Mouse (Mus musculus) forebrain, embryonic 13.5 days (tissue): ENCODE measurements around the gene Tirap. TPM values are rescaled to one million over a fixed set of nuclear protein-coding genes. Genes with fewer than 3 reads are reported as not detected.
"Not testable (repeated sequence)": the region's sequence is repeated elsewhere in the genome, so short reads cannot be mapped to it uniquely, and the experiment has no call there.

ENCODE experiments used
- ATAC-seq: fragments of 200-750 bp; cut with Nextera tagmentation; 2 replicates; pipeline ENCODE4 v1.8.0; 2017
- H3K27ac ChIP-seq: fragments of 300-500 bp; sonication (generic); 2 replicates; pipeline ENCODE4 v1.5.1; 2015; ENCODE audit warnings: inconsistent platforms, mild to moderate bottlenecking, moderate library complexity
- H3K27me3 ChIP-seq: fragments of 300-500 bp; sonication (generic); 2 replicates; pipeline ENCODE4 v1.6.1; 2015; ENCODE audit warnings: mild to moderate bottlenecking, inconsistent platforms
- H3K36me3 ChIP-seq: fragments of 300-500 bp; sonication (generic); 2 replicates; pipeline ENCODE4 v1.6.1; 2015; ENCODE audit warnings: mild to moderate bottlenecking, inconsistent platforms; ENCODE audit not compliant: poor library complexity, severe bottlenecking
- H3K4me1 ChIP-seq: fragments of 300-500 bp; sonication (generic); 2 replicates; pipeline ENCODE4 v1.6.1; 2015; ENCODE audit warnings: inconsistent platforms
- H3K4me2 ChIP-seq: fragments of 300-500 bp; sonication (generic); 2 replicates; pipeline ENCODE4 v1.6.1; 2015; ENCODE audit warnings: inconsistent platforms, mild to moderate bottlenecking, moderate library complexity
- H3K4me3 ChIP-seq: fragments of 300-500 bp; sonication (generic); 2 replicates; pipeline ENCODE4 v1.5.1; 2015; ENCODE audit warnings: mild to moderate bottlenecking, inconsistent platforms
- H3K9ac ChIP-seq: fragments of 300-500 bp; sonication (generic); 2 replicates; pipeline ENCODE4 v1.6.1; 2015; ENCODE audit warnings: mild to moderate bottlenecking, inconsistent platforms
- H3K9me3 ChIP-seq: fragments of 300-500 bp; sonication (generic); replicated peaks from 2 replicates; pipeline ENCODE4 v1.6.1; 2016; ENCODE audit warnings: inconsistent platforms
- WGBS: fragments of 180-500 bp; shearing (Covaris S2); methylation state at CpG from one replicate; pipeline ENCODE4 v1.1.7; 2015; 5-methylcytosine and 5-hydroxymethylcytosine counted together
- polyA plus RNA-seq: library from polyadenylated mRNA; unstranded; fragments of >200 nt; fragmentation: Nextera tagmentation; extraction: Ambion mirVana; gene quantifications from 2 replicates; pipeline ENCODE4 v1.2.1, GENCODE M21; 2015

Tirap gene
- polyA plus RNA-seq, 1 experiment from 2014 or later: 6.1 TPM

GRCm38 (mm10) chr9:35161721-35162120, 38.4 kb downstream of the Tirap start:
- no peak for ATAC-seq
- H3K4me2 ChIP-seq: no peak overlapping the region
- peaks cover 5% of the 10 kb centered on the region for H3K4me1 ChIP-seq
- peaks cover 5% of the 10 kb centered on the region; the same call in 1 of the 2 replicates for H3K36me3 ChIP-seq
- no peak overlapping the region for H3K4me3 ChIP-seq
- H3K27ac ChIP-seq: no peak overlapping the region
- WGBS: 89% methylated on average over 7 of the region's 7 CpGs
- no peak overlapping the region for H3K9ac ChIP-seq
- H3K27me3 ChIP-seq: no peaks in the 10 kb centered on the region
- no peaks in the 10 kb centered on the region for H3K9me3 ChIP-seq

- no peak overlapping the region for H3K4me3 ChIP-seq
- no peaks in the 10 kb centered on the region for H3K9me3 ChIP-seq
- H3K4me1 ChIP-seq: no peaks in the 10 kb centered on the region
- H3K4me2 ChIP-seq: no peak overlapping the region
- ATAC-seq: no peak
- H3K36me3 ChIP-seq: peaks cover 14% of the 10 kb centered on the region; the same call in 1 of the 2 replicates
- no peaks in the 10 kb centered on the region for H3K27me3 ChIP-seq
- no peak overlapping the region for H3K9ac ChIP-seq
- 73% methylated on average over 2 of the region's 2 CpGs for WGBS
- no peak overlapping the region for H3K27ac ChIP-seq
These were observed 39.4 kb downstream of the Tirap start for GRCm38 (mm10) chr9:35160662-35161061.

GRCm38 (mm10) chr9:35158477-35158876, 41.6 kb downstream of the Tirap start:
- Histone ChIP-seq H3K9ac (no peak overlapping the region), H3K9me3 (no peaks in the 10 kb centered on the region), H3K4me3 (no peak overlapping the region), H3K27ac (no peak overlapping the region), H3K27me3 (no peaks in the 10 kb centered on the region), H3K36me3 (peaks cover 11% of the 10 kb centered on the region; the same call in 1 of the 2 replicates), H3K4me2 (no peak overlapping the region), H3K4me1 (no peaks in the 10 kb centered on the region)
- ATAC-seq: no peak
- WGBS: 87% methylated on average over 3 of the region's 3 CpGs

- WGBS: 92% methylated on average over 4 of the region's 4 CpGs
- Histone ChIP-seq H3K36me3 (peaks cover 11% of the 10 kb centered on the region; the same call in 1 of the 2 replicates), H3K27ac (no peak overlapping the region), H3K4me2 (no peak overlapping the region), H3K4me3 (no peak overlapping the region), H3K27me3 (no peaks in the 10 kb centered on the region), H3K9me3 (no peaks in the 10 kb centered on the region), H3K9ac (no peak overlapping the region), H3K4me1 (no peaks in the 10 kb centered on the region)
- ATAC-seq: no peak
These were observed 43.2 kb downstream of the Tirap start for GRCm38 (mm10) chr9:35156862-35157261.

- H3K9me3 ChIP-seq: no peaks in the 10 kb centered on the region
- H3K27me3 ChIP-seq: no peaks in the 10 kb centered on the region
- no peak for ATAC-seq
- H3K4me2 ChIP-seq: no peak overlapping the region
- H3K4me1 ChIP-seq: no peaks in the 10 kb centered on the region
- peaks cover 11% of the 10 kb centered on the region; the same call in 1 of the 2 replicates for H3K36me3 ChIP-seq
- 94% methylated on average over 5 of the region's 5 CpGs for WGBS
- H3K27ac ChIP-seq: no peak overlapping the region
- H3K9ac ChIP-seq: no peak overlapping the region
- H3K4me3 ChIP-seq: no peak overlapping the region
These were observed 43.9 kb downstream of the Tirap start for GRCm38 (mm10) chr9:35156002-35156710.

GRCm38 (mm10) chr9:35152923-35153322, 47.2 kb downstream of the Tirap start:
- H3K36me3 ChIP-seq: peaks cover 11% of the 10 kb centered on the region; the same call in 1 of the 2 replicates
- no peak overlapping the region for H3K4me2 ChIP-seq
- no peak overlapping the region for H3K27ac ChIP-seq
- no peak overlapping the region for H3K9ac ChIP-seq
- no peaks in the 10 kb centered on the region for H3K9me3 ChIP-seq
- WGBS: 95% methylated on average over 1 of the region's 1 CpGs
- H3K4me3 ChIP-seq: no peak overlapping the region
- no peak for ATAC-seq
- no peaks in the 10 kb centered on the region for H3K4me1 ChIP-seq
- no peaks in the 10 kb centered on the region for H3K27me3 ChIP-seq

GRCm38 (mm10) chr9:35148822-35149221, 51.3 kb downstream of the Tirap start:
- ATAC-seq: not testable (repeated sequence)

GRCm38 (mm10) chr9:35147261-35147660, 52.8 kb downstream of the Tirap start:
- not testable (repeated sequence) for H3K4me2 ChIP-seq, H3K9me3 ChIP-seq, H3K4me3 ChIP-seq, H3K9ac ChIP-seq, ATAC-seq, H3K27ac ChIP-seq, H3K4me1 ChIP-seq, H3K36me3 ChIP-seq, H3K27me3 ChIP-seq
- WGBS: 96% methylated on average over 14 of the region's 14 CpGs

More at GRCm38 (mm10) chr9:35148822-35149221, 51.3 kb downstream of the Tirap start:
- not testable (repeated sequence) for H3K4me2 ChIP-seq, H3K27ac ChIP-seq, H3K4me3 ChIP-seq, H3K4me1 ChIP-seq, H3K9me3 ChIP-seq, H3K9ac ChIP-seq, H3K36me3 ChIP-seq, H3K27me3 ChIP-seq

- no peak for ATAC-seq
- no peaks in the 10 kb centered on the region for H3K27me3 ChIP-seq
- no peaks in the 10 kb centered on the region for H3K36me3 ChIP-seq
- H3K9ac ChIP-seq: no peak overlapping the region
- no peaks in the 10 kb centered on the region for H3K9me3 ChIP-seq
- H3K27ac ChIP-seq: no peak overlapping the region
- H3K4me2 ChIP-seq: no peak overlapping the region
- no peak overlapping the region for H3K4me3 ChIP-seq
- 92% methylated on average over 1 of the region's 1 CpGs for WGBS
- H3K4me1 ChIP-seq: no peaks in the 10 kb centered on the region
These were observed 54.3 kb downstream of the Tirap start for GRCm38 (mm10) chr9:35145829-35146228.

- Histone ChIP-seq H3K4me1 (no peaks in the 10 kb centered on the region), H3K4me3 (no peak overlapping the region), H3K9me3 (no peaks in the 10 kb centered on the region), H3K4me2 (no peak overlapping the region), H3K27me3 (no peaks in the 10 kb centered on the region), H3K27ac (no peak overlapping the region), H3K36me3 (no peaks in the 10 kb centered on the region), H3K9ac (no peak overlapping the region)
- 92% methylated on average over 9 of the region's 9 CpGs for WGBS
- no peak for ATAC-seq
These were observed 55.0 kb downstream of the Tirap start for GRCm38 (mm10) chr9:35145118-35145517.

GRCm38 (mm10) chr9:35142221-35142620, 57.9 kb downstream of the Tirap start:
- no peak for ATAC-seq
- Histone ChIP-seq H3K4me3 (no peak overlapping the region), H3K9ac (no peak overlapping the region), H3K27me3 (no peaks in the 10 kb centered on the region), H3K36me3 (no peaks in the 10 kb centered on the region), H3K9me3 (no peaks in the 10 kb centered on the region), H3K4me2 (no peak overlapping the region), H3K4me1 (no peaks in the 10 kb centered on the region), H3K27ac (no peak overlapping the region)
- WGBS: 90% methylated on average over 2 of the region's 2 CpGs

- Histone ChIP-seq H3K36me3 (peaks cover 11% of the 10 kb centered on the region), H3K9ac (no peak overlapping the region), H3K27me3 (no peaks in the 10 kb centered on the region), H3K27ac (no peak overlapping the region), H3K4me2 (no peak overlapping the region), H3K4me1 (no peaks in the 10 kb centered on the region), H3K9me3 (no peaks in the 10 kb centered on the region), H3K4me3 (no peak overlapping the region)
- 73% methylated on average over 5 of the region's 5 CpGs for WGBS
- ATAC-seq: no peak
These were observed 60.8 kb downstream of the Tirap start for GRCm38 (mm10) chr9:35139231-35139744.

GRCm38 (mm10) chr9:35138029-35138428, 62.1 kb downstream of the Tirap start:
- H3K4me2 ChIP-seq: no peak overlapping the region
- no peak for ATAC-seq
- H3K27ac ChIP-seq: no peak overlapping the region
- H3K27me3 ChIP-seq: no peaks in the 10 kb centered on the region
- H3K36me3 ChIP-seq: peaks cover 11% of the 10 kb centered on the region
- no peak overlapping the region for H3K4me3 ChIP-seq
- no peaks in the 10 kb centered on the region for H3K4me1 ChIP-seq
- no peak overlapping the region for H3K9ac ChIP-seq
- WGBS: 83% methylated on average over 7 of the region's 7 CpGs
- no peaks in the 10 kb centered on the region for H3K9me3 ChIP-seq
